Mouse (Mus musculus): Measurements from ENCODE around the gene Mnd1. TPM values are rescaled to one million over a fixed set of nuclear protein-coding genes. Genes with fewer than 3 reads are reported as not detected.
A peak's percentile ranks its signal among the peaks of the same experiment; 100 is the strongest.

Gene Mnd1
- polyA plus RNA-seq, 1 experiment from 2014 or later = 6.5 TPM

GRCm38 (mm10) chr3:84154721-84155141 lies 855 bp downstream of the Mnd1 start:
- no peaks in the 10 kb centered on the region for H3K27me3 ChIP-seq (replicated peaks; ENCODE audit: insufficient read depth, low read length)
- TF ChIP-seq EP300 (IDR thresholded peaks at IDR 0.05) (no peak), CTCF (IDR thresholded peaks at IDR 0.05) (no peak)
- DNase-seq (ENCODE audit: low spot score) (no peak), ATAC-seq (no peak)
- WGBS = 13% methylated on average over 12 of the region's 12 CpGs
- H3K9me3 ChIP-seq (ENCODE audit: low read length) = no peaks in the 10 kb centered on the region
- no peak overlapping the region for H3K27ac ChIP-seq (ENCODE audit: low read length)
- no peak overlapping the region for H3K9ac ChIP-seq (replicated peaks; ENCODE audit: low read depth)
- no peaks in the 10 kb centered on the region for H3K4me1 ChIP-seq (ENCODE audit: insufficient read depth, low read depth, low read length)
- H3K4me3 ChIP-seq (ENCODE audit: low read depth, low read length) = no peak overlapping the region; the same call in 1 of the 2 replicates
- H3K36me3 ChIP-seq (ENCODE audit: insufficient read depth, low read length) = no peaks in the 10 kb centered on the region
- H3K4me2 ChIP-seq (replicated peaks; ENCODE audit: low read depth, low read length) = peak overlapping the region; percentile 92

GRCm38 (mm10) chr3:84149831-84150230 lies 5.8 kb downstream of the Mnd1 start:
- H3K9ac ChIP-seq (replicated peaks; ENCODE audit: low read depth) = no peak overlapping the region
- no peaks in the 10 kb centered on the region for H3K9me3 ChIP-seq (ENCODE audit: low read length)
- H3K4me3 ChIP-seq (ENCODE audit: low read depth, low read length) = no peak overlapping the region
- H3K4me2 ChIP-seq (replicated peaks; ENCODE audit: low read depth, low read length) = no peak overlapping the region
- H3K4me1 ChIP-seq (ENCODE audit: insufficient read depth, low read depth, low read length) = no peaks in the 10 kb centered on the region
- no peaks in the 10 kb centered on the region for H3K27me3 ChIP-seq (replicated peaks; ENCODE audit: insufficient read depth, low read length)
- DNase-seq (ENCODE audit: low spot score) (no peak), ATAC-seq (no peak)
- TF ChIP-seq CTCF (IDR thresholded peaks at IDR 0.05) = no peak
- TF ChIP-seq EP300 (IDR thresholded peaks at IDR 0.05) = no peak
- WGBS = 96% methylated on average over 3 of the region's 3 CpGs
- H3K36me3 ChIP-seq (ENCODE audit: insufficient read depth, low read length) = no peaks in the 10 kb centered on the region
- H3K27ac ChIP-seq (ENCODE audit: low read length) = no peak overlapping the region

- no peaks in the 10 kb centered on the region for H3K27me3 ChIP-seq (replicated peaks; ENCODE audit: insufficient read depth, low read length)
- no peak for ATAC-seq
- no peak overlapping the region for H3K4me2 ChIP-seq (replicated peaks; ENCODE audit: low read depth, low read length)
- no peaks in the 10 kb centered on the region for H3K36me3 ChIP-seq (ENCODE audit: insufficient read depth, low read length)
- no peak for TF ChIP-seq EP300 (IDR thresholded peaks at IDR 0.05)
- TF ChIP-seq CTCF (IDR thresholded peaks at IDR 0.05) = no peak
- H3K4me1 ChIP-seq (ENCODE audit: insufficient read depth, low read depth, low read length) = no peaks in the 10 kb centered on the region
- no peak overlapping the region for H3K27ac ChIP-seq (ENCODE audit: low read length)
- H3K9ac ChIP-seq (replicated peaks; ENCODE audit: low read depth) = no peak overlapping the region
- no peak overlapping the region for H3K4me3 ChIP-seq (ENCODE audit: low read depth, low read length)
- 50% methylated on average over 7 of the region's 7 CpGs for WGBS
- H3K9me3 ChIP-seq (ENCODE audit: low read length) = no peaks in the 10 kb centered on the region
- DNase-seq (ENCODE audit: low spot score) = no peak
Observed at GRCm38 (mm10) chr3:84140947-84141346, 14.6 kb downstream of the Mnd1 start.

GRCm38 (mm10) chr3:84136509-84136908 lies 19.1 kb downstream of the Mnd1 start:
- ATAC-seq = no peak

GRCm38 (mm10) chr3:84135933-84136332 lies 19.7 kb downstream of the Mnd1 start:
- WGBS = 17% methylated on average over 6 of the region's 6 CpGs
- Histone ChIP-seq H3K9me3 (ENCODE audit: low read length) (no peaks in the 10 kb centered on the region), H3K27me3 (replicated peaks; ENCODE audit: insufficient read depth, low read length) (no peaks in the 10 kb centered on the region), H3K9ac (replicated peaks; ENCODE audit: low read depth) (no peak overlapping the region), H3K27ac (ENCODE audit: low read length) (peak overlapping the region; percentile 38; the same call in 1 of the 2 replicates), H3K4me1 (ENCODE audit: insufficient read depth, low read depth, low read length) (peaks cover 6% of the 10 kb centered on the region; the same call in 1 of the 2 replicates), H3K4me3 (ENCODE audit: low read depth, low read length) (no peak overlapping the region), H3K36me3 (ENCODE audit: insufficient read depth, low read length) (no peaks in the 10 kb centered on the region), H3K4me2 (replicated peaks; ENCODE audit: low read depth, low read length) (peak overlapping the region; percentile 32)
- TF ChIP-seq EP300 (IDR thresholded peaks at IDR 0.05) = no peak
- no peak for TF ChIP-seq CTCF (IDR thresholded peaks at IDR 0.05)
- ATAC-seq = peak; percentile 51
- peak; percentile 59 for DNase-seq (ENCODE audit: low spot score)

More at GRCm38 (mm10) chr3:84136509-84136908, 19.1 kb downstream of the Mnd1 start:
- no peaks in the 10 kb centered on the region for H3K27me3 ChIP-seq (replicated peaks; ENCODE audit: insufficient read depth, low read length)
- H3K4me2 ChIP-seq (replicated peaks; ENCODE audit: low read depth, low read length) = no peak overlapping the region
- WGBS = 71% methylated on average over 7 of the region's 7 CpGs
- no peak overlapping the region for H3K9ac ChIP-seq (replicated peaks; ENCODE audit: low read depth)
- no peak overlapping the region for H3K4me3 ChIP-seq (ENCODE audit: low read depth, low read length)
- TF ChIP-seq EP300 (IDR thresholded peaks at IDR 0.05) = no peak
- TF ChIP-seq CTCF (IDR thresholded peaks at IDR 0.05) = no peak
- H3K27ac ChIP-seq (ENCODE audit: low read length) = no peak overlapping the region
- DNase-seq (ENCODE audit: low spot score) = no peak
- no peaks in the 10 kb centered on the region for H3K36me3 ChIP-seq (ENCODE audit: insufficient read depth, low read length)
- H3K4me1 ChIP-seq (ENCODE audit: insufficient read depth, low read depth, low read length) = peaks cover 6% of the 10 kb centered on the region; the same call in 1 of the 2 replicates
- H3K9me3 ChIP-seq (ENCODE audit: low read length) = no peaks in the 10 kb centered on the region

GRCm38 (mm10) chr3:84135387-84135786 lies 20.2 kb downstream of the Mnd1 start:
- Histone ChIP-seq H3K4me1 (ENCODE audit: insufficient read depth, low read depth, low read length) (peaks cover 6% of the 10 kb centered on the region; the same call in 1 of the 2 replicates), H3K9ac (replicated peaks; ENCODE audit: low read depth) (no peak overlapping the region), H3K27me3 (replicated peaks; ENCODE audit: insufficient read depth, low read length) (no peaks in the 10 kb centered on the region), H3K4me2 (replicated peaks; ENCODE audit: low read depth, low read length) (peak overlapping the region; percentile 32), H3K36me3 (ENCODE audit: insufficient read depth, low read length) (no peaks in the 10 kb centered on the region), H3K27ac (ENCODE audit: low read length) (peak overlapping the region; percentile 38; the same call in 1 of the 2 replicates), H3K4me3 (ENCODE audit: low read depth, low read length) (no peak overlapping the region), H3K9me3 (ENCODE audit: low read length) (no peaks in the 10 kb centered on the region)
- TF ChIP-seq EP300 (IDR thresholded peaks at IDR 0.05) = no peak
- TF ChIP-seq CTCF (IDR thresholded peaks at IDR 0.05) = no peak
- whole genome bisulfite sequencing = 25% methylated on average over 9 of the region's 9 CpGs
- DNase-seq (ENCODE audit: low spot score) (peak; percentile 65), ATAC-seq (peak; percentile 96)
